Mouse (Mus musculus) layer of hippocampus, postnatal 36 days (tissue): ENCODE measurements around the gene Ccdc170. TPM values are rescaled to one million over a fixed set of nuclear protein-coding genes. Genes with fewer than 3 reads are reported as not detected.
"Not testable (repeated sequence)": the region's sequence is repeated elsewhere in the genome, so short reads cannot be mapped to it uniquely, and the experiment has no call there.

Source experiments
- DNase-seq, 2 experiments: peaks; one replicate each; pipeline ENCODE4 v3.0.0; 2022
- total RNA-seq, 2 experiments: library from RNA; stranded (reverse); gene quantifications; 2 replicates each; pipeline ENCODE4 v1.2.3; 2021

Ccdc170 gene
- total RNA-seq, 2 experiments from 2014 or later, result 0.32 to 0.96 TPM

DNA sequence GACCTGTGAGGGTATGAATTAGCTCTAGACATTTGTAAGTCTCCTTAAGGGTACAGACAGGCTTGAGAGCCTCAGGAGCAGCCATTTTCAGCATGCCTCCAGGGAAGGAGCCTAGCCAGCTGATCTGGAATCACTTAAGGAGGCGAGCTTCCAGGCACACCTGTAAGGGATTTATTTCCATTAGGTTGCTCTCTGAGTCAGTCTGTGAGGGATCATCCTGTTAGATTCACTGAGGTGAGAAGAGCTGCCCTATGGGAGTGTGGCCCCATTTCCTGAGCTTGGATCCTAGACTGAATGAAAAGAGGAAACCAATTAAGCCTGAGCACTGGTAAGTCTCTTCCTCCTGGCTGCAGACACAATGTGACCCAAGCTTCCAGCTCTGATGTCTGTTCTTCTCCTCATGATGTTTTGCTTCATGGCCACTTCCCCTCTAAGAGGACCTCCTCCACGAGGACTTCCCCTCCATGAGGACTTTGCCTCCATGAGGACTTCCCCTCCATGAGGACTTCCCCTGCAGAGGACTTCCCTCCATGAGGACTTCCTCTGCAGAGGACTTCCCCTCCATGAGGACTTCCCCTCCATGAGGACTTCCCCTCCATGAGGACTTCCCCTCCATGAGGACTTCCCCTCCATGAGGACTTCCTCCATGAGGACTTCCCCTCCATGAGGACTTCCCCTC, 118.6 kb downstream of the Ccdc170 start:
- DNase-seq, result no peak

DNA sequence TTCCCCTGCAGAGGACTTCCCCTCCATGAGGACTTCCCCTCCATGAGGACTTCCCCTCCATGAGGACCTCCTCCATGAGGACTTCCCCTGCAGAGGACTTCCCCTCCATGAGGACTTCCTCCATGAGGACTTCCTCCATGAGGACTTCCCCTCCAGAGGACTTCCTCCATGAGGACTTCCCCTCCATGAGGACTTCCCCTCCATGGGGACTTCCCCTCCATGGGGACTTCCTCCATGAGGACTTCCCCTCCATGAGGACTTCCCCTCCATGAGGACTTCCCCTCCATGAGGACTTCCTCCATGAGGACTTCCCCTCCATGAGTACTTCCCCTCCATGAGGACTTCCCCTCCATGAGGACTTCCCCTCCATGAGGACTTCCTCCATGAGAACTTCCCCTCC, 119.3 kb downstream of the Ccdc170 start:
- not testable (repeated sequence) for DNase-seq

DNA sequence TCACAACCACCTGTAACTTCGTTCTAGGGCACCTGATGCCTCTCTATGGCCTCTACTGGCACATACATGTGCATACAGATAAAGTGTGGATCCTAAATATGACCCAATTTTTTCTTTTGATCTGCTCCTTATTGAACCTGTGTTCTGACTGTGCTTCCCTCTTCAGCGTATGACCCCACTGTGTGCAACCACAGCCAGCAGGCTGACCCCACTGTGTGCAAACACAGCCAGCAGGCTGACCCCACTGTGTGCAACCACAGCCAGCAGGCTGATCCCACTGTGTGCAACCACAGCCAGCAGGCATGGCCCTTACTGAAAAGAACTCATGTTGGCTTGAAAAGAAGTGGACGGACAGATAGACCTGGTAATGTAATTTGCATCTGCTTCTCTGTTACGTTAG, 120.2 kb downstream of the Ccdc170 start:
- DNase-seq, result no peak

DNA sequence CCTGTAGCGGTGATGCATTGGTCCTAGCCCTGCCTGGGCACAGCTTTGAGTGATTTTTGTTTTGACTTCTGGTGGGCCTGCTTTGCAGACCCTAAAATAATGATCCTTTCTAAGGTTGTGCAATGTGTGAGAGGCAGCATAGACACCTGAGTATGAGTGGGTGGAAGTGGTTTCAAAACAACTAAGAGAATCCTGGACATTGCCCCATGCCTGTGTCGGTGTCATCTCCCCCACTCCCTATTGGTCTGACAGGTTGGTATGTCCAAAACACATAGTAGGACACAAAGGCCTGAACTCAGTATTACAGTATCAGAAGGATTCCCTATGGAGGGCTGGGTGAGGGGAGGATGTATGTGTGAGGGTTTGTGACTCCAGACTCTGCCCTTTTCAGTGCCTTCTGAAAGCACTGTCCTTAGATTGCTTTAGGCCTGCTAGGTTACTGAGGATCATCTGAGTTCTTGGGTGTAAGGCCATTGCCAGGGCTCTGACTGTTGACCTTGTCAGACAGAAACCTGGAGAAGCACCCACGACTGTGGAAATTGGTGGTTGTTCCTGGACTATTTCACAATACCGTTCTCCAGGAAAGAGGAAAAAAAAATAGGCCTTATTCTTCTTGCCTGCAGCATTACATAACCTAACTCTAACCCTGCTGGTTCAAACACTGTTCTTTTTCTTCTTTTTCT, 122.4 kb downstream of the Ccdc170 start:
- DNase-seq, result no peak

DNA sequence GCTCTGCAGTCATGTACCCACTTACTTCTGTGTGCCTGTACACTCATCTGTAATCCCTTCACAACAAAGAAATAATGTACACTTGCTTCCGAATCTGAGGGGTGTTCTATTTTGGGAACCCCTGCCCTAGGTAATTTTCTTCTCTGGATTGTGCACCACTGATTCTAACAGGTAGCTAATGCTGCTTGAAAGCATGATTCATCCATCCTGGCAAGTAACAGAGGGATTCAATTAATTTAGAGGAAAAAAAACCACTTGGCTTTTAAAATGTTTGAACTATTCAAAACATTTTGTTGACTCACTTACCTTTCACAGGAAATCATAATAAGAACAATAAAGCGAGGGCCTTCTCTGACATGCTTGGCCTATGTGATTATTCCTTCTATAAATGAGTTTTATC, 127.9 kb downstream of the Ccdc170 start:
- no peak for DNase-seq

DNA sequence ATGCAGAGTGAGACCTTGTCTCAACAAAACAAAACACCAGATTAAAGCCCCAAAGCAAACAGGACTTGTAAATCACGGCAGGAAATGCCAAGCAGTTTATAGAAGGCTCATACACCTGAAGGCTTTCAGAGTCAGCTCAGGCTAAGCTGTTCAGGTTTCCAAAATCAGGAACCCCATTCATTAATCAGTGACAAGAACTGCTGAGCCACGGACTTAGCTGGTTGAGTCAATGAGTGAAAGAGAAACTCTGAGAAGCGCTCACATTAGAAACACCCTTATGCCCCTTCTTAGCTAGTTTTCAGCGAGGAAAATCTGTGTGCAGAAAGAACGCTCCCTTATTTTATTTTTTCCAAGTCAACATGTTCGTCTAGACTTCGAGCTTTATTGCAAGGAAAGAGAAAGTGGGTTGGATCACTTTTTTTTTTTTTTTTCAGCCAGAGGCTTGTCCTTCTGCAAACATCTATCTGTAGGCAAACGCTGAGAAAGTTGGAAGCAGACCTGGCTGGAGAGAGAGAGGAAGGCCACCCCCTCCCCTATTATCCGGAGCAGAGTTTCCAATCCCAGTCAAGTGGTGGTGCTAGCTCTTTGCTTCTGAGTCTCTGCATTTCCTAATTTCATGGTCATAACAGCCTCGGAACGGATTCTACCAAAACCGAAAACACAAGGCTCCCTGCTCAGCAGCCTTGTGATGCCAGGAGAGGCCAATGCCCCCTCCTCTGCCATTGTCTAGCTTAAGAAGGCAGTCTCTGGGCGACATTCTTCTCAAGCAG, 129.3 kb downstream of the Ccdc170 start, which contains the start of gene Esr1:
Gene Esr1 (plus strand): TSS at position 208 of the 770 bp plus-strand sequence.
- no peak for DNase-seq

Other genes starting within 250 kb of the Ccdc170 start
- 10 to 100 TPM; 10.6 to 14.6 TPM for gene Akap12, start 216.1 kb upstream of the Ccdc170 start, total RNA-seq
- 10 to 100 TPM; 12.4 to 13.4 TPM for gene Zbtb2, start 94.4 kb upstream of the Ccdc170 start, total RNA-seq
- 10 to 100 TPM; 39.5 to 40.6 TPM for gene Rmnd1, start 50.1 kb upstream of the Ccdc170 start, total RNA-seq
- 10 to 100 TPM; 24.8 to 25.1 TPM for gene Armt1, start 50.0 kb upstream of the Ccdc170 start, total RNA-seq
- gene Esr1, start 129.1 kb downstream of the Ccdc170 start, total RNA-seq, result 1 to 10 TPM; 2.3 to 2.7 TPM